Mouse (Mus musculus) heart, adult 2 months (tissue): ENCODE measurements around the gene Rec8. TPM values are rescaled to one million over a fixed set of nuclear protein-coding genes. Genes with fewer than 3 reads are reported as not detected.
A peak's percentile ranks its signal among the peaks of the same experiment; 100 is the strongest.

Experiments
- DNase-seq, 2 experiments: peaks; one replicate each; pipeline ENCODE4 v3.0.0; 2021
- H3K27ac ChIP-seq: fragments of 200-600 bp; 2 replicates; pipeline ENCODE4 v1.8.1; 2022
- H3K27me3 ChIP-seq: fragments of 200-500 bp; 2 replicates; pipeline ENCODE4 v1.6.1; 2012; ENCODE audit warnings: mild to moderate bottlenecking, low read length, inconsistent platforms, mixed read lengths; ENCODE audit not compliant: control insufficient read depth, insufficient read depth
- H3K36me3 ChIP-seq: fragments of 200-500 bp; 2 replicates; pipeline ENCODE4 v1.6.1; 2012; ENCODE audit warnings: low read length, inconsistent platforms; ENCODE audit not compliant: control insufficient read depth, insufficient read depth
- H3K4me1 ChIP-seq: fragments of 200-500 bp; 2 replicates; pipeline ENCODE4 v1.6.1; 2011; ENCODE audit warnings: low read length; ENCODE audit not compliant: control insufficient read depth, insufficient read depth
- H3K4me3 ChIP-seq: fragments of 200-600 bp; 2 replicates; pipeline ENCODE4 v1.8.1; 2022
- H3K79me2 ChIP-seq: fragments of 200-500 bp; replicated peaks from 2 replicates; pipeline ENCODE4 v1.6.1; 2012; ENCODE audit warnings: mild to moderate bottlenecking, inconsistent platforms, low read length, moderate library complexity, mixed read lengths; ENCODE audit not compliant: control insufficient read depth, insufficient read depth
- H3K9ac ChIP-seq: fragments of 200-500 bp; 2 replicates; pipeline ENCODE4 v1.6.1; 2012; ENCODE audit warnings: low read depth, mild to moderate bottlenecking, control low read depth, inconsistent platforms, low read length, mixed read lengths
- CTCF ChIP-seq: fragments of 200-600 bp; IDR thresholded peaks from 2 replicates; pipeline ENCODE4 v1.8.1; 2022; ENCODE audit warnings: antibody characterized with exemption, mild to moderate bottlenecking, moderate library complexity
- EP300 ChIP-seq: fragments of 200-500 bp; IDR thresholded peaks from 2 replicates; pipeline ENCODE4 v1.6.1; 2011; ENCODE audit warnings: low read depth, low read length, control low read depth; ENCODE audit not compliant: insufficient read depth
- POLR2A ChIP-seq: fragments of 200-500 bp; IDR thresholded peaks from 2 replicates; pipeline ENCODE4 v1.6.1; 2011; ENCODE audit warnings: mild to moderate bottlenecking, low read depth, low read length, control low read depth; ENCODE audit not compliant: insufficient read depth
- WGBS: fragments of 180-500 bp; shearing (Covaris S2); methylation state at CpG from one replicate; pipeline ENCODE4 v1.1.7; 2018; 5-methylcytosine and 5-hydroxymethylcytosine counted together
- intact Hi-C: fragments of 180-260 bp; cut with DNase I; formaldehyde crosslinking; loops from one replicate; pipeline ENCODE4 v1.15.1; 2025
- long read RNA-seq: library from polyadenylated mRNA; stranded (forward); transcript quantifications from one replicate; pipeline ENCODE4 v2.0.0, GENCODE M21; 2021
- polyA plus RNA-seq: library from polyadenylated mRNA; depleted of rRNA; stranded (reverse); fragments of >200 nt; gene quantifications from 2 replicates; pipeline ENCODE4 v1.2.3, GENCODE M21; 2012; rRNA removed
- total RNA-seq, 2 experiments: library from RNA; stranded (reverse); gene quantifications; 2 replicates each; pipeline ENCODE4 v1.2.3; 2021

Rec8 gene
- total RNA-seq (under 1 TPM in 1 of 2 experiments, not detected in 1; 0.32 TPM), polyA plus RNA-seq (0.12 and 0.29 TPM in 2 replicates)
- long read RNA-seq, result 0 reads

GRCm38 (mm10) chr14:55617822-55618221 lies at the start of gene Rec8:
Gene Rec8, plus strand, starts transcription at chr14:55618037.
- no peak within 1 kb of the TSS for H3K4me3 ChIP-seq
- H3K36me3 ChIP-seq, result no peaks in the 10 kb centered on the region
- no peaks in the 10 kb centered on the region for H3K79me2 ChIP-seq
- H3K27ac ChIP-seq, result no peak within 1 kb of the TSS
- no peak within 1 kb of the TSS for H3K9ac ChIP-seq
- peak; percentile 11; the same call in 1 of the 2 replicates for TF ChIP-seq CTCF
- no peak for TF ChIP-seq EP300
- TF ChIP-seq POLR2A, result no peak
- no peaks in the 10 kb centered on the region for H3K4me1 ChIP-seq
- no peaks in the 10 kb centered on the region for H3K27me3 ChIP-seq
- intact Hi-C loops, result no loop called here
- 22% methylated on average over 21 of the region's 21 CpGs for whole genome bisulfite sequencing
- no peak for DNase-seq

DNA sequence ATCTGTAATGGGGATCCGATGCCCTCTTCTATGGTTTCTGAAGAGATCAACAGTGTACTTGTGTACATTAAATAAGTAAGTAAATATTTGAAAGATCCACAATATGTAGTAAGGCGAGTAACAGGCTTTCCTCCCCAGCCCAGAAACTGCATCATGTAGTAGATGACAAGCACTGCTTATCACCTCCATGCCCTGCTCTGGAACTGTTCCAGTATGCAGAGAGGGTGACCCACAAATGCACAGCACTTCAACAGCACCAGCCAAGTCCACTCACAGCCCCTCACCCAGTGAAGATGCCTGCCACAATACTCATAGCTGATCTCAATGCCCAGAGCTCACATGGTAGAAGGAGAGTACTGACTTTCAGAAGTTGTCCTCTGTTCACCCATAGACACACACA lies 47.2 kb upstream of the Rec8 start:
- 74% methylated on average over 2 of the region's 2 CpGs for WGBS

DNA sequence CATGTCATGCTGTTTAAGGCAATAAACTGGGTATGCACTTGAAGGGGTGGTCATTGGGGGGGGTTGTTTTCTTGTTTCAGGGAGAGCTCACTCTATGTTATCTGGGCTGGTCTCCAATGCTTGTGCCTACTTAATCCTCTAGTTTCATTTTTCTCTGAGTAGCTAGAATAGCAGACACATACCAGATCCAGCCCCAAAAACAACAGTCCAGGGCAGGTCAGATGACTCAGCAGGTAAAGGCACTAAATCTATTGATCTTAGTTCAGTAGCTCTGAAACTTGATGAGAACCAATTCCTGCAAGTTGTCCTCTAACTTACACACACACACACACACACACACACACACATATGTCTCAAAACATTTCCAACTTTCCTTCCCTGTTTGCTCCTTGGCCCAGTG lies 46.1 kb upstream of the Rec8 start:
- Histone ChIP-seq H3K27me3 (no peaks in the 10 kb centered on the region), H3K79me2 (no peaks in the 10 kb centered on the region), H3K9ac (no peak overlapping the region), H3K36me3 (no peaks in the 10 kb centered on the region), H3K4me3 (no peak overlapping the region), H3K27ac (no peak overlapping the region), H3K4me1 (0 out of 2 replicates have a peak, but pooled peaks cover 1% of the 10 kb centered on the region)
- DNase-seq, result no peak
- no peak for TF ChIP-seq EP300
- TF ChIP-seq CTCF, result no peak
- no peak for TF ChIP-seq POLR2A
- intact Hi-C loops, result no loop called here

More for the DNA sequence above, 47.2 kb upstream of the Rec8 start:
- 0 out of 2 replicates have a peak, but pooled peaks cover 1% of the 10 kb centered on the region for H3K4me1 ChIP-seq
- TF ChIP-seq CTCF (no peak), POLR2A (no peak), EP300 (no peak)
- no peak overlapping the region for H3K4me3 ChIP-seq
- H3K9ac ChIP-seq, result no peak overlapping the region
- no peaks in the 10 kb centered on the region for H3K36me3 ChIP-seq
- intact Hi-C loops, result no loop called here
- DNase-seq, result no peak
- no peak overlapping the region for H3K27ac ChIP-seq
- H3K27me3 ChIP-seq, result no peaks in the 10 kb centered on the region
- H3K79me2 ChIP-seq, result no peaks in the 10 kb centered on the region

DNA sequence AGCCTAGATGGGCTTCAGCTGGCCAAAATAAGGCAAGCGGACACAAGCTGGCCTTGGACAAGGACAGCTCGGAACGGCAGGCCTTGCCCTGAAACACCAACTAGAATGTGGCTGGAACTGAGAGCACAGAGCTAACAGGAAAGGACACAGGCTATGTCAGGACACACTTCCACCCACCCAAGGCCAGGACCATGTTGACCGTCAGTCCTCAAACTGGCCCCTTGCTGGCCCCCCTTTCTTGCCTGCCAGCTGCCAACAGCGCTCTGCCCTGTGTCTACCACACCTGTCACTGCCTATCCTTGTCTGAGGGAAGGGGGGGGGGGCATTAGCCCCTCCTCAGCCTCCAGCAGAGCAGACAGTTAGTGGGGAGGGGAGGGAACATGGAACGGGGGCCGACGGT lies 42.5 kb upstream of the Rec8 start, which contains the start of gene Fitm1:
Gene Fitm1, plus strand, starts transcription at position 316 of the 400 bp plus-strand sequence.
- intact Hi-C loops, result no loop called here
- peak; percentile 90 for TF ChIP-seq EP300
- TF ChIP-seq CTCF, result no peak
- peak; percentile 85 for TF ChIP-seq POLR2A
- Histone ChIP-seq H3K27me3 (no peaks in the 10 kb centered on the region), H3K9ac (peak within 1 kb of the TSS; percentile 84), H3K36me3 (no peaks in the 10 kb centered on the region), H3K79me2 (0 out of 2 replicates have a peak, but pooled peaks cover 4% of the 10 kb centered on the region), H3K4me3 (peak within 1 kb of the TSS; percentile 30), H3K27ac (peak within 1 kb of the TSS; percentile 92), H3K4me1 (peaks cover 4% of the 10 kb centered on the region; the same call in 1 of the 2 replicates)
- peak; percentile 60 to 78 for DNase-seq
- WGBS, result 40% methylated on average over 8 of the region's 8 CpGs

- no peak for TF ChIP-seq CTCF
- TF ChIP-seq POLR2A, result 0 out of 2 replicates have a peak, but pooled peaks have one; percentile 39
- TF ChIP-seq EP300, result no peak
- peak in 1 of 2 experiments; percentile 57 for DNase-seq
- WGBS, result 39% methylated on average over 13 of the region's 13 CpGs
- 0 out of 2 replicates have a peak, but pooled peaks cover 4% of the 10 kb centered on the region for H3K79me2 ChIP-seq
- peak overlapping the region; percentile 30; the same call in 1 of the 2 replicates for H3K4me3 ChIP-seq
- H3K4me1 ChIP-seq, result peaks cover 3% of the 10 kb centered on the region; the same call in 1 of the 2 replicates
- intact Hi-C loops, result no loop called here
- no peaks in the 10 kb centered on the region for H3K36me3 ChIP-seq
- peak overlapping the region; percentile 92 for H3K27ac ChIP-seq
- H3K27me3 ChIP-seq, result no peaks in the 10 kb centered on the region
- H3K9ac ChIP-seq, result peak overlapping the region; percentile 84
Measured at GRCm38 (mm10) chr14:55575711-55576110, 42.1 kb upstream of the Rec8 start.

DNA sequence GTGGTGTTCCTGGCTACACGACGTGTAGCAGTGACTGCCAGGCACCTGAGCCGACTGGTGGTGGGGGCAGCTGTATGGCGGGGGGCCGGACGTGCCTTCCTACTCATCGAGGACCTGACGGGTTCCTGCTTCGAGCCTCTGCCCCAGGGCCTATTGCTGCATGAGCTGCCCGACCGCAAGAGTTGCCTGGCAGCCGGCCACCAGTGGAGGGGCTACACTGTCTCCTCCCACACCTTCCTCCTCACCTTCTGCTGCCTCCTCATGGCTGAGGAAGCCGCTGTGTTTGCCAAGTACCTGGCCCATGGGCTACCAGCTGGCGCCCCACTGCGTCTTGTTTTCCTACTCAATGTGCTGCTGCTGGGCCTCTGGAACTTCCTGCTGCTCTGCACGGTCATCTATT lies 41.5 kb upstream of the Rec8 start:
- DNase-seq, result peak in 1 of 2 experiments; percentile 45
- intact Hi-C loops, result no loop called here
- peak overlapping the region; percentile 25 for H3K4me3 ChIP-seq
- H3K27me3 ChIP-seq, result no peaks in the 10 kb centered on the region
- H3K36me3 ChIP-seq, result no peaks in the 10 kb centered on the region
- H3K27ac ChIP-seq, result peak overlapping the region; percentile 92
- 0 out of 2 replicates have a peak, but pooled peaks cover 4% of the 10 kb centered on the region for H3K79me2 ChIP-seq
- 59% methylated on average over 16 of the region's 16 CpGs for WGBS
- peak overlapping the region; percentile 68 for H3K9ac ChIP-seq
- TF ChIP-seq POLR2A (no peak), CTCF (no peak), EP300 (no peak)
- peaks cover 3% of the 10 kb centered on the region; the same call in 1 of the 2 replicates for H3K4me1 ChIP-seq
